Mouse (Mus musculus) adrenal gland (tissue): Measurements from ENCODE around the gene Smndc1.

Source experiments
- intact Hi-C: fragments of 180-260 bp; cut with DNase I; formaldehyde crosslinking; loops from one replicate; pipeline ENCODE4 v1.15.1; 2025

The Smndc1 gene

DNA sequence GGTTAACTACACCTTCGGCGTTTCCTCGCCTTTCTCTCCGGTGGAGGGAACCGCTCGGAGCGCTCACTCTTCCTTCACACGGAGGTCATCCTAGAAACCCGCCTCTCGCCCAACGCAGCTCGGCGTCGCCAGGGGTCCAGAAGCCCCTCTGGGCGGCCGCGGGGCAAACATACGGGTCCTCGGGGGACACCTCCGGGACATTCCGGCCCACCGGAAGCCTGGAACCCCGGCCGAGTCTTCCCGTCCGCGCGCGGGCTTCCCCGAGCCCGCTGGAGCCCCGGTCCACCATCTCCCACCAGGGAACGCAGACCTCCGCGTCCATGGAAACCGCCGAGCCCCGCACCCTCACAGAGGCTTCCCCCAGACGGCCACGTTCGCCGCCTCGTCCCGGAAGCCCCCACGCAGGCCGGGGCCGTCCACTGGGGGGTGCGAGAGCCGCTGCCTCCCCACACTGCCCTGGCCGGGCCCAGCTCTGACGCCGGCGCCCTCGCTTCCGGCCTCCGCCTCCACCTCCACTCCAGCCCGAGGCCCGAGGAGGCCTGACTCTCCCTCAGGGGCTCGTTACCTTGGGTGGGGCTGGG lies 437 bp downstream of the Smndc1 start:
- intact Hi-C loops = no loop called here

DNA sequence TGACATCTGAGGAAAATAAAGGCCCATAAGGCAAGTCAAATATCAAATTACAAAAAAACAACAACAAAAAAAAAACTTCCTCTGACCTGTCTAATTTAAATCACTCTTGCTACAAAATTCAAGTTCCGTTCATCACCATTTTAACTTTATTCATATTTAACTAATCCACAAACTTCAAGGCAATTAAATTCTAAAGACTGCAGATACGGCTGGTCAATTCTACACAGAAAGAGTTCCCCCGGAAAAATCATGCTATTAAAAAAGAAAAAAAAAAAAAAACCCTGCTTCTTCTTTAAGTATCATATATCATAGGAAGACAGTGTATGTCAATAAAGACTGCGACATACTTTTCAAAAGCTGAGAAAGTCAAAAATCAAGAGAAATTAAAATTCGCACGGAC lies 961 bp downstream of the Smndc1 start:
- intact Hi-C loops = no loop called here

DNA sequence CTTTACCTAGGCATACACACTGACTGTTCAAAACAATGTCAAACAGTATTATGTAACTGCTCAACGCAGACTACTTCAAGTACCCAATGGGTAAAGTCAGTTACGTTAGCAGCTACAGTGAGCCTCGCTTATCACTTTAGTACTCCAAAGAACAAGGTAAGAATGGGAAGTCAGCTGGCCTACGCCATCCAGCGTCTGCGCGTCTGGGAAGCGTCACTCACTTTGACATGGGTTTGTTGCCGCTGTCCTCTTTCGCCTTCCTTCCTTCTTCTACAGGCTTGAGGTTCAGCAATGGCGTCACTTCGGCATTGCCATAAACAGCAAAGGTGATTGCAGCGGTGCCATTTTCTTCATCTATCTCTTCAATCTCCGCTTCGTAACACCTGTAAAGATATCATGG lies 7.0 kb downstream of the Smndc1 start:
- intact Hi-C loops = no loop called here

DNA sequence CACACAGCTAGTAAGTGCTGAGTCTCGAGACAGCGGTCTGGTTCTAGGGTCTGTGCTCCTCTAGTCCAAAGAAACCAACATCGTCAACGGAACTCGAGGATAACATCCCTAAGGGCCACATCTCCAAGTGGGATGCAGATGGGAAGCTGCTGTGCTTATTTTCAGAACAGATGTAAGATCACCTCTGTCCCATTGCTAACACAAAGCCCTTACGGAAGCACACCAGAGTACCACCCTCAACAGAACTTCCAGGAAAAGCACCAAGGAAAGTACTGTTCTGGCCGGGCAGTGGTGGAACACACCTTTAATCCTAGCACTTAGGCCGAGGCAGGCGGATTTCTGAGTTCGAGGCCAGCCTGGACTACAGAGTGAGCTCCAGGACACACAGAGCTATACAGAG lies 12.0 kb downstream of the Smndc1 start:
- intact Hi-C loops = no loop called here

DNA sequence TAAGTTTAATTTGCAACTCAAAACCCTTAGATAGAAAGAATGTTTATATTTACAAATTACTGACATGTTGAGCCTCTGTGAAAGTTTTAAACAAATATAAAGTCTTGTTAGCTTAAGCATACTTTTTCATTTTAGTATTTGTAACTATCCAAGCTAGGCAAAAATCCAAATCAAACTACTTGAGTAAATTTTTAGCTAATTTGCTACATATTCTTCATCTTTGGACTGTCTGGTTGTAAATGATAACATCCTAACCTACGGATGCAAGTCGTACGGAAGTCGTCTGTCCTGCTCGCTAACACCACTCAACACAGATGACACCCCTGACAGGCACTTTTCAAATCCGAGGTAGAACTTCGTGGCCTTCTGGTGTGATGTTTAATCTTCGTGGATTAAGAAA lies 12.7 kb downstream of the Smndc1 start:
- intact Hi-C loops = no loop called here

DNA sequence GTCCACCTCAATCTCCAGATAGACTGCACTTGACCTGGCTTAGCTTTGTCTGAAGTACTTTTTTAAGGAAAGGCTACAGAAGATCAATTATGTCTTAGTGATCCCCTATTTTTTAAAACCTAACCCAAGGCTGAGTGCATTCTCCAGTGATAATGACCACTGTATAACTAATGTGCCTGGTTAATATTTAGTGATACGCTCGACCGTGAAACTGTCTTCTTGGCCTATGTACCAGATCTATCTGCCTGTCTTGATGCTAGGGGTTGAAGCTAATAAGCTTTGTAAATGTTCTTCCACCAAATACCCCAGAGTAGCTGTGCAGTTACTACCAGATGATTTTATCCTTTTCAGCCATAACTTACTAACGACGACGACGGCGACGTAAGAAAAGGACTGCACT lies 14.6 kb downstream of the Smndc1 start:
- intact Hi-C loops = no loop called here

DNA sequence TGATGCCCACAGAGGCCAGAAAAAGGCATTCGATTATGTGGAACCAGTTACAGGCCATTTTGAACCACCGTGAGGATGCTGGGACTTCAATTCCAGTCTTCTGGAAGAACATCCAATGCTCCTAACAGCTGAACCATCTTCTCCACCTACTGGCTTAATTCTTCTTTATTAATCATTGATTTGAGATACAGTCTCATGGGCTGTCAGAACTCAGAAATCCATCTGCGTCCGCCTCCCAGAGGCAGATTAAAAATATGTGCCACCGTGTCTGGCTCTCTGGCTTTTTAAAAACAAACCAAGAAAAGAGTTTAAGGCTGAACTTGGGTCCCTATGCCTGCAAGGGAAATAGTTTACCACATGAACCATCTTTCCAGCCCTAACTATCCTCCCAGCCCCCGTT lies 15.1 kb downstream of the Smndc1 start:
- intact Hi-C loops = no loop called here

DNA sequence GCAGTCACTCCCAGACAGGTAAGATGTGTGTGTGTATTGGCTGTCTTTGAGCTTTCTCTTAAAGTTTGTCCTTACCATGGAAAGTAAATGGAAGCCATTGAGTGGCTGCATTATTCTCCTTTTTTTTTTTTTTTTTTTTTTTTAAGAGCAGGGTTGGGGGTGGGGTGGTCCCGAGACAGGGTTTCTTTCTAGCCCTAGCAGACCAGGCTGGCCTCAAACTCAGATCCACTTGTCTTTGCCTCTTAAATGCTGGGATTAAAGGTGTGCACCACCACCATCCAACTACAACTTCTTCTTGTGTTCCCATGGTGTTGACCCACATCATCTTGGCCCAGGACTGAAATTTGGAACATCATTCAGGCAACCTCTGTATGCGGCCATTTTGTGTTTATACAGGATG lies 16.8 kb downstream of the Smndc1 start:
- intact Hi-C loops = loop anchor here (5.0 kb wide), 2 partner anchors 231 to 366 kb away; partner anchors contain the start of gene Add3

DNA sequence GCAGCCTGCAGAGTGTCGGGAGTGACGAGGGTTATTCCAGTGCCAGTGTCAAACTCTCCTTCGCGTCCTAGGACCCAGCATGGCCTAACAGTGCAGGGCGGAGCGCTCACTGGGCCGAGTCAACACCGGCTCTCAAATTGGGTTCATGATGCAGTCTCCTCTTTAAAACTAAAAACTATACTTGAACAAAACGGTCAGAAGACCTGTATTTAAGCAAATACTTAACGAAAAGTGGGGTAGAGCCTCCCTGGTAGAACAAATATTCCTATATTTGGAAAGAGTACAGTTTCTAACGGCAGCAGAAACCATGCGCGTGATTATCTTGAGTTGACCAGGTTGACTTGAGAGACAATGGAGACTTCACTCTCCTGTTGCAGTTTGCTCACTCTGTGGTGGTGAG lies 18.7 kb downstream of the Smndc1 start, which contains the start of gene Gm10197:
Gm10197 (minus strand) TSS at position 101 of the 400 bp plus-strand sequence.
- intact Hi-C loops = loop anchor here (5.0 kb wide), 2 partner anchors 229 to 364 kb away; partner anchors contain the start of gene Add3

DNA sequence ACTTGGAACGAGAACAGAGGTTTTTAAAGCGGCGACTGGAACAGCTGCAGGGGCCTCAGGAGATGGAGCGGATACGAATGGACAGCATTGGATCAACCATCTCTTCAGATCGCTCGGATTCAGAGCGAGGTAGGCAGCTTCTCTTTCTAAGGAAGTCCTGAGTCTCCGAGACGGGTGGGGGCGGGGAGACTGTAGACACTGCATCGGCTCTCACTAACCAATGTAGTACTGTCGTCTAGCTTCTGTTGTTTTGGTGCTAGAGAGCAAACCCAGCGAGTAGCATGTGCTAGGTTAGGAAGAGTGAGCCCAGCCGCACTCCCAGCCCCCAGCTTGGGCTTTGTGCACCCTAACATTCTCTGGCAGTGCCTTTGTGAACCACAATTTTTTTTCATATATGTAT lies 20.1 kb downstream of the Smndc1 start:
- intact Hi-C loops = loop anchor here (5.0 kb wide), 2 partner anchors 228 to 363 kb away; partner anchors contain the start of gene Add3

DNA sequence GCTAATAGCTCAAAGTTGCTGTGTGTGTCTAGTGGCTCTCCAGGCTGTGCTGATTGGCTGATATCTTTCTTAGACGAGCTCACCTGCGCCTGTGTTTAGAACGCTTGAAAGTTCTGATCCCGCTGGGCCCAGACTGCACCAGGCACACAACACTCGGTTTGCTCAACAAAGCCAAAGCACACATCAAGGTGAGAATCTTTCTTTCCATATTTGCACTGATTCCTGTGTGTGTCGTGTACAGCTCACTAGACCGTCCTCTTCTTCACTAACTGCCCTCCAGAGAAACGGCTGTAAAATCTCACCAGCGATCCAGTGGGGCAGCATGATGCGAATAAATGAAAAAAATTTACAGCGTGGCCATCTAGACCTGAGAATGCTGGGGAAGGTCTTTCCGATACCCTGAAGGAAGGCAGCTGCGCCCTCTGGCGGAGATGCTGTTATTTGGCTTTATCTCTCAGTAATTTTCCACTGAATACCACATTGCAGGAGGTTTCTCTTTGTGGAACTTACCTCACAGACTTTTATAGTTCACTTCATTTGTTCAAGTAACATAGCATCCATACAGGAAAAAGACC lies 20.8 kb downstream of the Smndc1 start:
- intact Hi-C loops = loop anchor here (2.0 to 5.0 kb wide), 5 partner anchors 42 to 362 kb away; partner anchors contain the start of genes Add3 and Mxi1

DNA sequence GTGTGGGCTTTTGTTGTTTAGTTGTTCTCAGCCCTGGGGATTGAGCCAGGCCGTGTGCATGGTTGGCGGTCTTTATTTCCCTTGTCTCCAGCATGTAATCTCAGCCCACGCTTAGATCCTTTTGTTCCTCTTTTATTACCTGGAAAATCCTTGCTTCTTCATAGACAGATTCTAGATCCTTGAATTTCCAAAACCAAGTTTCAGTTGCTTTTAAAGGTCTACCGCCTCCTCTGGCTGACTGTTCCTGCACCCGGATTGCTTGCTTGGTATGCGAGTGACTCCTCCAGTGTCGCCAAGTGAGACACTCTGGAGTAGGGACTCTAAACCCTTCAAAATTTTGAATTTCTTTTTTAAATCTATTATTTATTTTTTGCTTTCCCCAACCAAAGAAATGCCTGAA lies 23.5 kb downstream of the Smndc1 start:
- intact Hi-C loops = loop anchor here (5.0 kb wide), 2 partner anchors 40 to 55 kb away; partner anchors contain the start of gene Mxi1

DNA sequence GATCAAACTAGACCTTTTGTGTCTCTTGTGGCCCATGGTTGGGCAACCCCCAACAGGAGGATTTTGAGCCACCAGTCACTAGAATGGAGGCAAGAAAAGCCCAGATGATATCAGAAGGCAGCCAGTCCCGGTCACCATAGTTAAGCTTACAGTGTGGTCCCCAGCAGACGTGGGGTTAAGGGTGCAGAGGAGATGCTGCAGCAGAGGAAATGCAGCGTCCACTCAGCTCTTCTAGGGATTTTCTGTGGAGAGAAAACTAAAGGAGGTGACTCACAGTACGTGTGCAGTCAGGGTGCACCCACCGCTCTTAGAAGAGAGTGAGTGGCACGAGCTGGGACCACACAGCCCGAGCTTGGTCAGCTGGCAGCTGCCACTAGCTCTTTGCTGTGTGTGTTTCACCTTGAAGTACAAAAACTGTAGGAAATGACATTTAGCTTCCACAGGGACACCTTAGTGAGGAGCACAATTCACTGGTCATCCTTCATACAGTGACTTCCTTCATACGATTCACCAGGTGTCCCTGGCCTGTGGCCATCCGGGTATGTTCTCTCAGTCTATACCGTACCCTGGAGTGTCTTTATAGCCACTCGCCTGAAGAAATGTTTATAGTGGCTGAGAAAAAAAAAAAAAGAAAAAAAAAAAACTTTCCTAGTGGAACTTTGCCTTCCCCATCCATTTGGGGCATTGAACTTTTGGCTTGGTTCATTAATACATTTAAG lies 24.2 kb downstream of the Smndc1 start:
- intact Hi-C loops = loop anchor here (5.0 kb wide), 2 partner anchors 39 to 54 kb away; partner anchors contain the start of gene Mxi1

DNA sequence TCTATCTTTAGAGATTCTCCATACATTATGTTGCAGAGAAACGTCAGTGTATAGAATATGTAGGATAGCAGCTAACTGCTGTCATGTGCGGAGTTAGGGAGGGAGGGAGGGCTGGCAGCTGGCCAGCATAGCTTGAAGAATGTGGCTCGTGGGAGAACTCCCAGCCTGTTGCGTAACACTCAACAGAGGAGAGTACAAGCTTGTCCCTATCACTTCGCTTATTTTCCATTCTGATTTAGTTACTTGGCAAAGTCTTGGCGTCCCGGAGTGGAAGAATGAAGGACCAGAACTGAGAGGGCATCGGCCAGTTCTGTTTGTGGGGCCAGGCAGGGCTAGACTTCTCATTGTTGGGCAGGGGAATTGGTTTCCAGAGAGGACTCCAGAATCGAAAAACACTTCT lies 25.4 kb downstream of the Smndc1 start:
- intact Hi-C loops = loop anchor here (5.0 kb wide), 2 partner anchors 38 to 53 kb away; partner anchors contain the start of gene Mxi1

DNA sequence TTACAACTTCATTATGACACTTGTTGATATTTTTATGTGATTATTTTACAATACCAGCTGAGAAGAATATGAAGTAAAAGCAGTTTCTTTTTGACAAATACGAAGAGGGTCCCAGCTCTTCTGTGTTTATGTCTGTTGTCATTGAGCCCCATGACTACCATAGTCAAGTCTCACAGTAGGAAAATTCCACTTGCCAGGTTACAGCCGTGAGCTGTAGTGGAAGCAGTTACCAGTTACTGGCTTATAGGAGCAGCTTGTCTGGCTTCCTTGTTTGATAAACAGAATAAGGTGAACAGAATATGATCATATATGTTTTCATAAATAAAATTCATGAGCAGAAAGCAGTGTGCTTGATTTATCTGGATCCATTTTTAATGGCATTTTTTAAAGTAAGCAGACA lies 25.8 kb downstream of the Smndc1 start:
- intact Hi-C loops = no loop called here

DNA sequence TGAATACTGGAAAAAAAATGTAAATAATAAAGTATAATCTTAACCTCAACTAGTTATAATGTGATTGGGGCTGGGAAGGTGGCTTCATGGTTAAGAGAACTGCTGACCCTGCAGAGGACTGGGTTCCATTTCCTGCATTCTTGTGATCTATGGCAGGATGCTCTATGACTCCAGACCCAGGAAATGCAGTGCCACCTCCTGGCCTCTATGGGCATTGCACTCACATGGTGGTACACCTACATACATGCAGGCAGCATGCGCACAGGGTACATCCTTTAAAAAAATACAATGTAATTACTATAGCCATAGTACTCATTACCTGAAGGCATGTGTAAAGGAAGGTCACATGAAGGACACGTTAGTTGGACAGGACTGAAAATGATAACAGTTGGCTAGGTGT lies 27.4 kb downstream of the Smndc1 start:
- intact Hi-C loops = no loop called here

DNA sequence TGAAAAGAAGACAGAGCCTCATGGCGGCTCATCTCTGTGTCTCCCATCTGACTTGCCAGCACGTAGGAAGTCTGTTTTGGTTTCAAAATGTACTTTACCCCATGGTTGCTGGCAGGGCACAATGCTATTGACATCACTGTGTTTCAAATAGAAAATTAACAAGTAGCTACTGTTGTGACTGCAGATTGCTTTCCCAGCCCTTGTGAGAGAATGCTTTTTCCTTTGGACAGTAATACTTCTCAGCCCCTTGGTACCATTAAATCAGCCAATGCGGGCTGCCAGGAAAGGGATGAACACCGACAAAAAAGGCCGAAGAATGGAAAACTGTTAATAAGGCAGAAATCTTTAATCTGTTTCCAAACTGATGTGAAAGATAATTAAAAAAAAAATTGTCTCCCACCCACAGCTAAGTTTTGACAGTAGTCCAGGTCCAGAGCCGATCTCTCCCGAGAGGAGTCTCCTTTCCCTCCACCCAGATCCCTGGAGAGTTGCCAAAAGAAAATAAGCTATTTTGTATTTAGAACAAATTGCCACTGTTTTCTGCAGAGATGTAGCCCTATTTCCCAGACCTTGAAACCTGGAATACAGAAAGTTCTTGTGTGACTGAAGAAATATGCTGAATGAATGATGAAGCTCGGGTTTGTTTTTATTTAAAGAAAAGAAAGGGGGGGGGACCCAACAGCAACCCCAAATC lies 30.0 kb downstream of the Smndc1 start:
- intact Hi-C loops = no loop called here

DNA sequence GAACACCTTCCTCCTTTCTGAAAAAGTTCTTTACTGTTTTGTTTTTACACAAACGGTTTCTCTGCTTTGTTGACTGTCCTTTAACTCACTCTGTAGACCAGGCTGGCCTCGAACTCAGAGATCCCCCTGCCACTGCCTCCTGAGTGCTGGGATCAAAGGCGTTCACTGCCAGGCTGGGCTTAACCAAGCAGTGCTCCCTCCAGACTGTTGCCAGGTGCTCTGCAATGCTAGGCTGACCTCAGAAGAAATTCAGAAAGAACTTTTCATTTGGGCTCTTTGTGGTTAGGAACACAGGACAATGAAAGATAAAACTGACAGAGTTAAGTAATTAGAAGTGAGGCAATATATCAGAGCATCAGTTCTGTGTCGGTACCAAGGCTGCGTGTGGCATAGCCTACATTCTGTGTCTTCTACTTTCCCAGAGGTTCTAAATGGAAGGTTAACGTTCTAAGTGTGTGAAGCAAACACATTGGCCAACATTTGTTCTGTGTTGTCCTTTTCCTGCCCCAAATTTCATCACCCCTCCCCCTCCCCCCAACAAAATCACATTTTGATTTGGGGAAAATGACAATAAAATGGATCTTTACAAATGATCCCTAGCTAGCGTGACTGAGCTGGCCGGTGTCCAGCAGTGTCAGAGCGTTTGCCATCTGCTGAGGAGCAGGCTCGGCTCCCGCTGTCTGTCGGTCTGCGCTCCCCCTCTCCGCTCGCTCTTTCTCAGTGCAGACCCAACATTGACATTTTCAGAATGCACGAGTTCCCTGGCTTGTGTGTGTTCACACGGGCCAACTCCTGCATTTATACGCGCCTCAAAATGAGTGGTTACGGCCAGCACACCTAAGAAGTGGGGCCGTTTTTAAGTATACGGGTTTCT lies 31.0 kb downstream of the Smndc1 start:
- intact Hi-C loops = no loop called here

DNA sequence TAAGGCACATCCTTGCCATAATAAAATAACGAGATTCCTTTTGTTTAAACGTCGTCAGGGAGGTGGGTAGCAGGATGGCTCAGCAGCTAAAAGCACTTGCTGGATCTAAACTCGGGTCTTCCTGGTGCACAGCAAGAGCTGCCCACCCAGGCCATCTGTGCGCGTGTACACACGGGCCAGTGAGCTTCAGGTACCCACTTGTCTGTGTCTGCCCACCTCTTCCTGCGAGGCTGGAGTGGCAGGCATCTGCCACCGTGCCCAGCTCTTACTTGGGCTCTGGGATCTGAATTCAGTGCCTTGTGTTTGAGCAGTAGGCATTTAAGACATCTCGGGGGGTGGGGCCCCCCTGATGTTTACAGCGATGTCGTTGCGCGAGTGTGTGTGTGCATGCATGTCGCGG lies 35.3 kb downstream of the Smndc1 start:
- intact Hi-C loops = no loop called here

DNA sequence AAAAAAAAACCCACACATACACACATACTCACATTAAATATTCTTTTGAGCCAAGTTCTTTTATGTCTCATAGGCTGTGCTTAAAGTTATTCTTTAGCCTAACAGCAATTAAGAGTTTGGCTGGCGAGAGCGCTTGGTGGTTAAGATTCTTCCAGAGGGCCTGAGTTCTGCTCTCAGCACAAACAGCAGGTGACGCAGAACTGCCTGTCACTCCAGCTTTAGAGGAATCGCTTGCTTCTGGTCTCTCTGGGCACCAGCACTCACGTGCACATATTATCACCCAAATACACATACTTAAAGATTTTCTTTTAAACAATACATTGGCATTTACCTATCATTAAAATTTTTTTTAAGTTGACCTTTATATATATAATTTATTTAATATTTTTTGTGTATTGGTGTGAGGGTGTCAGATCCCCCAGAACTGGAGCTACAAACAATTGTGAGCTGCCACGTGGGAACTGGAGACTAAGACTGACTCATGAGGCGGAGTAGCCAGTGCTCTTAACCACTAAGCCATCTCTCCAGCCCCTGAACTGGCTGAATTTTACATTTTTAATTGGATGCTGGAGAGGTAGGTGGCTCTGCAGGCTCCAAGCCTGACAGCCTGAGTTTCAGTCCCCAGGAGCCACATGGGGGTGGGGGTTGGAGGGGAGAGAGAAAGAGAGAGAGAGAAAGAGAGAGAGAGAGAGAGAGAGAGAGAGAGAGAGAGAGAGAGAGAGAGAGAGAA lies 35.9 kb downstream of the Smndc1 start:
- intact Hi-C loops = no loop called here
